Mouse (Mus musculus) olfactory bulb, adult 2 months (tissue): ENCODE measurements around the gene Zcchc2.

ENCODE experiments used
- CTCF ChIP-seq: fragments of 200-500 bp; IDR thresholded peaks from 2 replicates; pipeline ENCODE4 v1.5.1; 2012; ENCODE audit warnings: low read depth, mild to moderate bottlenecking, low read length, moderate library complexity; ENCODE audit not compliant: insufficient read depth
- POLR2A ChIP-seq: fragments of 200-500 bp; IDR thresholded peaks from 2 replicates; pipeline ENCODE4 v1.6.1; 2012; ENCODE audit warnings: mild to moderate bottlenecking, low read depth, low read length, moderate library complexity; ENCODE audit not compliant: insufficient read depth

DNA sequence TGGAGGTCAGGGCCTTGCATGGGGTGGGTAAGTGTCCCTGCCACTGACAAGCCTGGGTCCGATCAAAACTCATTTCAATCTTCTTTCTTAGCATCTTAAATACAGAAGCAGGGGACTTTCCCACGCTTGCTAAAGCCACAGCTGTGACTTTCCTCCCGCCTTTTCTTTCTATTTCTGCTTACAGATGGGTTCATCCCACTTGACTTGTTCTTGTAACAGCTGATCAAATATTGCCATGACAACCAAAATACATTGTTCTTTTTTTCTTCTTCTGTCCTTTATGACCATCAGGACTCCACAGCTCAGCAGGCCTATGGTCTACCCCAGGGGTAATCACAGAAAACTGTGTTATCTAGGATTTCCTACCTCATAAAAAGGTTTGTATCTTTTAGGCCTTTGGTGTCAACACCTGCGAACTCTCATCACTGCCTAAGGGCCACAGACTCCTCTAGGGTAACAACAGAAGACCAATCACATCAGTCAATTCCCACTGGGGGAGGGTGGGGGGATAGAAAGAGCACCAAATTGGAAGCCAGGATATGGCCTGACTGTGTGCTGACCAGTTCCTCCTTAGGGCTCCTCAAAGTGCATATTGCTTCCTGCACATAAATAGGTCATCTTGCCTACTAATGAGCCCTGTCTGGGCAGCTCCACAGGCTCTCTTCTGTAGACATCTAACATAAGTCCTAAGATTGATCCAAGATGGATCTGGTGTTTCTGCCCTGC lies 71.1 kb downstream of the Zcchc2 start:
- TF ChIP-seq CTCF (no peak), POLR2A (no peak)
